ENCODE assay signal across 7 mouse cellular contexts in genomic region chr10:128747646-128748251, GRCm38 (mm10). TPM values are rescaled to one million over a fixed set of nuclear protein-coding genes. Genes with fewer than 3 reads are reported as not detected.
DNase-seq lines count a peak whose midpoint lies in the region; ATAC-seq lines count a peak whose summit lies in the region.

TSS of gene Pym1 (plus strand) at chr10:128747889.

- H3K4me1 ChIP-seq in intestine, embryonic 14.5 days (replicated peaks; ENCODE audit: control insufficient read depth, insufficient read depth, low read length) = peaks cover 4% of the 10 kb centered on the region

- under 1% methylated on average over 36 of the region's 36 CpGs for WGBS in intestine, embryonic 14.5 days

- ATAC-seq in intestine, embryonic 14.5 days (replicated peaks; ENCODE audit: low FRiP score, low TSS enrichment, low read depth) = peak; percentile 81
- ATAC-seq in megakaryocyte progenitor cell, adult 5-6 weeks (replicated peaks; ENCODE audit: poor library complexity) = peak; percentile 67

- H3K36me3 ChIP-seq in intestine, embryonic 14.5 days (ENCODE audit: control insufficient read depth, insufficient read depth, low read length) = no peaks in the 10 kb centered on the region

- H3K4me3 ChIP-seq in intestine, embryonic 14.5 days (ENCODE audit: low read depth, low read length) = peak within 1 kb of the TSS; percentile 83

- DNase-seq in adrenal gland, adult (ENCODE audit: inconsistent age in 2 of 2, low spot score in 1 of 2) = peak; percentile 88 to 96
- peak; percentile 84 for DNase-seq in embryo, embryonic 10.5 days (ENCODE audit: low spot score)
- DNase-seq in gastrocnemius, postnatal 25 days = peak; percentile 81
- DNase-seq in intestine, embryonic 14.5 days (ENCODE audit: low spot score) = peak; percentile 87
- DNase-seq in left cerebral cortex, postnatal 10 days (ENCODE audit: extremely low spot score in 1 of 2, low spot score in 2 of 2) = peak; percentile 21 to 79
- DNase-seq in skeletal muscle tissue, adult 2 months (ENCODE audit: low read depth, low spot score) = peak; percentile 80

- intact Hi-C loops in left cerebral cortex, postnatal 10 days (cut with DNase I) = loop anchor here (10.0 kb wide), 2 partner anchors 147 to 227 kb away; partner anchors contain the start of gene Gdf11

- H3K4me2 ChIP-seq in intestine, embryonic 14.5 days (ENCODE audit: low read length) = peak within 1 kb of the TSS; percentile 91

- H3K27ac ChIP-seq in intestine, embryonic 14.5 days (ENCODE audit: low read depth) = peak within 1 kb of the TSS; percentile 98

- no peaks in the 10 kb centered on the region for H3K9me3 ChIP-seq in intestine, embryonic 14.5 days (ENCODE audit: control insufficient read depth, low read length)

- H3K9ac ChIP-seq in intestine, embryonic 14.5 days (ENCODE audit: low read length) = peak within 1 kb of the TSS; percentile 87

- H3K27me3 ChIP-seq in intestine, embryonic 14.5 days (replicated peaks; ENCODE audit: control insufficient read depth, insufficient read depth, low read length) = peaks cover 2% of the 10 kb centered on the region; the same call in 1 of the 2 replicates

RNA-seq across cellular contexts. Expression of gene Pym1, which starts in this region (rescaled TPM):
- total RNA-seq in gastrocnemius, postnatal 25 days (2021) = 1 to 10 TPM; 9.8 to 10.0 TPM
- 34.2 and 38.5 TPM in 2 replicates for polyA plus RNA-seq in intestine, embryonic 14.5 days (2014; fragmentation: Nextera tagmentation; extraction: Ambion mirVana)
- total RNA-seq in left cerebral cortex, postnatal 10 days (2021) = 10 to 100 TPM; 34.3 to 34.6 TPM
- total RNA-seq in megakaryocyte progenitor cell, adult 5-6 weeks (2015) = 36.6 and 37.7 TPM in 2 replicates
- 38.9 and 53.4 TPM in 2 replicates for total RNA-seq in megakaryocyte progenitor cell, adult 5-6 weeks (2017)

Comparison
In these comparisons a context has a peak if more than half of its experiments do, and no peak if none do; other contexts are left out.
1. Peak in every context shown above with its lines: DNase-seq, ATAC-seq, H3K4me3 ChIP-seq and H3K27ac ChIP-seq.